Mouse (Mus musculus): ENCODE data around the gene Itgb2. TPM values are rescaled to one million over a fixed set of nuclear protein-coding genes. Genes with fewer than 3 reads are reported as not detected.

Gene Itgb2
- polyA plus RNA-seq, 1 experiment from 2014 or later: 2.1 TPM

DNA sequence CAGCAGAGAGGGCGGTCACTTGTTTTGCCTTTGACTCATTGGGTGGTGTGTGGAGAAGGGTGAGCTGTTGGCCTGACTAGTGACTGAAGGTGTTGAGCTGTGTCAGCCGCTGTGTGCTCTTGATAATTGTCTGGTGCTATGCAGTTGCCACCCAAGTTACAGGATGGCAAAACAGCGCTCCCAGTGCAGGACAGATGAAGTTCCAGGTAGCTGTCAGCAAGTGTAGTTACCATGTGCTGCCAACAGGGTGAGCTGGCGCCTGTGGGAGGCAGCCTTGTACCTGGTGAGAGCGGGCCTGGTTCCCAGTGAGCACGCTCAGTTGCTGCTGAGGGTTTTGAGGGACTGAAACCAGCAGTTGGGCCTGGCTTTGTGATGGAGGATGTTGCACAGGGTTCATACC is 60.8 kb downstream of the Itgb2 start:
- peak; percentile 53 for ATAC-seq (replicated peaks; ENCODE audit: insufficient number of reproducible peaks, insufficient read depth, low FRiP score, low read depth)
- Histone ChIP-seq H3K9ac (no peak overlapping the region), H3K27ac (0 out of 2 replicates have a peak overlapping the region, but pooled peaks have one; percentile 35), H3K4me3 (no peak overlapping the region), H3K9me3 (replicated peaks) (no peaks in the 10 kb centered on the region), H3K4me1 (replicated peaks) (peaks cover 42% of the 10 kb centered on the region), H3K4me2 (no peak overlapping the region), H3K36me3 (peaks cover 49% of the 10 kb centered on the region), H3K27me3 (no peaks in the 10 kb centered on the region)
- 40% methylated on average over 6 of the region's 6 CpGs for WGBS

DNA sequence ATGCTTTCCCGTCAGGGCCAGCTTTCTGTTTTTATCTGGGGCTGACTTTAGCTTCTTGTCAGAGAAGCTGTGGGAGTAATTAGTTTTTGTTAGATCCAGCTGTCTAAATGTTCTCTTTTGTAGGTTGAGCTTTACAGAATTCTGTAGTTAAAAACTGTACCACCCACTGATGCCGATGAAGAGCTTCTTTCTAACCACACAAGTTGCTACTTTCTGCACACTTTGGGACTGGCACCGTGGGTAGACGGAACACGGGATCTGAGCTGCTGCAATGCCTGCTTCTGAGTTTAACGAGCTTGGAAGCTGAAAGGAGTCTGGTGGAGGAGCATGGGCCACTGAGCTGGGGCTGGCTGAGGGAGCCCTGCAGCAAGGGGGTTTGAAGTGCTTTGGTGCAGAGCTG is 61.5 kb downstream of the Itgb2 start:
- no peak for ATAC-seq (replicated peaks; ENCODE audit: insufficient number of reproducible peaks, insufficient read depth, low FRiP score, low read depth)
- Histone ChIP-seq H3K27ac (no peak overlapping the region), H3K4me1 (replicated peaks) (peaks cover 37% of the 10 kb centered on the region)

DNA sequence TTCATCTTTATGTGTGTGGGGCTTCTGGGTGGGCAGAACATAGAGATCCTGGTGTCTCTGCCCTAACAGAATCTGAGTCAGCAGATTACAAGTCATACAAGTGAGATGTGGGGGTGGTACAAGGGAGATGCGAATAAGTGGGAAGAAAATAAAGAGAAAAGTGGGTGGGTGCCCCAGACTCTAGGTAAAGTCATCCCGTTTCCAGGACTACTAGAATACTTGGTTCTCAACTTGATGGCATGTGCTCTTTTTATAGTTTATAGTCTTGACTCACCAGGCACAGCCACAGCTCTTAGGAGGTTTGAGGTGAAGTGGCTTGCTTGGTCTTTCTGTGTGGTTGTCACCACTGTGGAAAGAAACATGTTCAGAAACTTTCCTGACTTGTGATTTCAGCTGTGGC is 66.0 kb downstream of the Itgb2 start:
- no peaks in the 10 kb centered on the region for H3K9me3 ChIP-seq (replicated peaks)
- H3K4me3 ChIP-seq: no peak overlapping the region
- H3K4me2 ChIP-seq: no peak overlapping the region
- H3K27ac ChIP-seq: no peak overlapping the region
- H3K36me3 ChIP-seq: peaks cover 64% of the 10 kb centered on the region
- no peak for ATAC-seq (replicated peaks; ENCODE audit: insufficient number of reproducible peaks, insufficient read depth, low FRiP score, low read depth)
- no peaks in the 10 kb centered on the region for H3K27me3 ChIP-seq
- peaks cover 3% of the 10 kb centered on the region for H3K4me1 ChIP-seq (replicated peaks)
- no peak overlapping the region for H3K9ac ChIP-seq
- WGBS: 81% methylated on average over 2 of the region's 2 CpGs

More for the DNA sequence above, 61.5 kb downstream of the Itgb2 start:
- no peak overlapping the region for H3K9ac ChIP-seq
- H3K4me2 ChIP-seq: no peak overlapping the region
- H3K9me3 ChIP-seq (replicated peaks): no peaks in the 10 kb centered on the region
- peaks cover 51% of the 10 kb centered on the region for H3K36me3 ChIP-seq
- H3K4me3 ChIP-seq: no peak overlapping the region
- 78% methylated on average over 6 of the region's 6 CpGs for WGBS
- H3K27me3 ChIP-seq: no peaks in the 10 kb centered on the region

DNA sequence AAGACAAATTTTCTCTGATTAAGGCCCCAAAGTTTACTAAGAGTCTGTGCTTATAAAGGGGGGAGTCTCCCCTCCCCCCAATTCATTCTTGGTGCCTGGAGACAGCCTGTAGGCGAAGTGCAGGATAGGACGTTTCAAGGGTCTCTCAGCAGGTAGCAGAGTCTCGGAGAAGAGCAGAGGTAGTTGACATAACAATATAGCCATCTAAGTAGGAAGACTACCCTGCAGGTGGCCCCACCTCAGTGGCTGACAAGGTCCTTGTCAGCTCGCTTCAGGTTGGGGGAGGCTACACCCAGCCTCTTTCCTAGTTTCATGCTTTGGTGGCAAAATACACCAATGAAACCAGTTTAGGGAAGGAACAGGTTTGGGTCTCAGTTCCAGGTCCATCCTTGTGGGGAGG is 73.0 kb downstream of the Itgb2 start:
- H3K4me2 ChIP-seq: no peak overlapping the region
- H3K9me3 ChIP-seq (replicated peaks): no peaks in the 10 kb centered on the region
- peaks cover 26% of the 10 kb centered on the region for H3K4me1 ChIP-seq (replicated peaks)
- H3K27me3 ChIP-seq: no peaks in the 10 kb centered on the region
- WGBS: 69% methylated on average over 4 of the region's 4 CpGs
- no peak overlapping the region for H3K27ac ChIP-seq
- ATAC-seq (replicated peaks; ENCODE audit: insufficient number of reproducible peaks, insufficient read depth, low FRiP score, low read depth): no peak
- no peak overlapping the region for H3K9ac ChIP-seq
- H3K4me3 ChIP-seq: no peak overlapping the region
- H3K36me3 ChIP-seq: peaks cover 14% of the 10 kb centered on the region

DNA sequence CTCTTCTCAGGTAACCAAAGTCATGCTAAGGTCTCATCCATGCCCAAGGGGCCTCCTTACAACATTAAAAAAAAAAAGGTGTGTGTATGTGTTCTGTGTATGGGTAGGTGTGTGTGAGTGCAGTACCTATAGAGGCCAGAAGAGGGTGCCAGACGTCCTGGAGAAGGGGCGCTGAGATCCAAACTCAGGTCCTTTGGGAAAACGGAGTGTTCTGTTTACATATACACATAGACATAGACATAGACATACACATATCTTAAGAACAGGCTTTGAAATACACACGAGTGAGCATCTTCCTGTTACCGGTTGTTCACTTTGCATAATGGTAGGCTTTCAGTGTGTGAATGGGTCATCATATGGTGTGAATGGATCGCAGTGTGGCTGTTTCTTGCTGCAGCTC is 74.1 kb downstream of the Itgb2 start:
- Histone ChIP-seq H3K36me3 (peaks cover 3% of the 10 kb centered on the region; the same call in 1 of the 2 replicates), H3K4me2 (no peak overlapping the region), H3K4me1 (replicated peaks) (peaks cover 26% of the 10 kb centered on the region), H3K4me3 (no peak overlapping the region), H3K9ac (no peak overlapping the region), H3K9me3 (replicated peaks) (no peaks in the 10 kb centered on the region), H3K27me3 (no peaks in the 10 kb centered on the region), H3K27ac (no peak overlapping the region)
- ATAC-seq (replicated peaks; ENCODE audit: insufficient number of reproducible peaks, insufficient read depth, low FRiP score, low read depth): no peak
- 88% methylated on average over 6 of the region's 6 CpGs for WGBS

DNA sequence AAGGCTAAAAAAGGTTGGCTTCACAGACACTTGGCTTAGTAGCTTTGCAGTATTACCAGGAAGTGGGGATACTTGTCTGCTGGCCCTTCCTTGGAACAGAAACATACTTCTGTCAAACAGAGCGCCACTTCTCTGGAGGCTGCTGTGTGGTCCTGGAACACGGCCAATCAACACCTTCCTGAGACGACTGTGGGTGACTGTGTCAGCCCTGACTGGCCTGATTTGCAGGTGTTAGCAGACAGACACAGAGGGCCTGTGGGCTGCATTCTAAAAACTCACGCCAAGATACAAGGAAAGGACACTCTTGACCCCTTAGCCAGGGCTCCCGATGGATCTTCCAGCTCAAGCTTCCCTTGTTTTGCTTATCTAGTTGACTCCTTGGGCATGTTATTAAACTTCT is 74.9 kb downstream of the Itgb2 start:
- Histone ChIP-seq H3K4me2 (no peak overlapping the region), H3K27ac (peak overlapping the region; percentile 98), H3K4me1 (replicated peaks) (peaks cover 26% of the 10 kb centered on the region), H3K9ac (no peak overlapping the region), H3K36me3 (peaks cover 7% of the 10 kb centered on the region; the same call in 1 of the 2 replicates), H3K27me3 (no peaks in the 10 kb centered on the region), H3K9me3 (replicated peaks) (no peaks in the 10 kb centered on the region), H3K4me3 (no peak overlapping the region)
- WGBS: 25% methylated on average over 5 of the region's 5 CpGs
- ATAC-seq (replicated peaks; ENCODE audit: insufficient number of reproducible peaks, insufficient read depth, low FRiP score, low read depth): no peak

DNA sequence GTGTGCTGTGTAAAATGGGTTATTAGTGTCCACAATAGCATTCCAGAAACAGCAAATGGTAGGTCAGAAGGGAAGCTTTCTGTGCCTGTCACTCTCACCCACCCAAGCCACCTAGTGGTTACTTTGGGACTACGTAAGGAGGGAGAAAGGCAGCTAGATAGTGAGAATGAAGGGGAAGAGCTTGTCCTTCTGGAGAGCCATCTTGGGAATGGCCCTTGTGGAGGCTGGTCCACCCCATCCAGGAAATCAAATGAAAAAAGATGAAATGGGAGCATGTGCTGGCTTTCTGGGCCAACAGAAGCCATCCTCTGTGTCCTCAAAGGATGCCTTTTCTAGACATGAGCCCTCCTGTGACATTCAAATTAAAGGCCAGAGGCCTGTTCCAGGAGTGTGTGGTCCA is 75.3 kb downstream of the Itgb2 start:
- Histone ChIP-seq H3K4me3 (peak overlapping the region; percentile 72), H3K27ac (peak overlapping the region; percentile 98), H3K4me1 (replicated peaks) (peaks cover 26% of the 10 kb centered on the region), H3K9ac (peak overlapping the region; percentile 84; the same call in 1 of the 2 replicates), H3K27me3 (no peaks in the 10 kb centered on the region), H3K9me3 (replicated peaks) (no peaks in the 10 kb centered on the region), H3K4me2 (peak overlapping the region; percentile 83), H3K36me3 (peaks cover 11% of the 10 kb centered on the region; the same call in 1 of the 2 replicates)
- no peak for ATAC-seq (replicated peaks; ENCODE audit: insufficient number of reproducible peaks, insufficient read depth, low FRiP score, low read depth)
- WGBS: 10% methylated on average over 1 of the region's 1 CpGs

DNA sequence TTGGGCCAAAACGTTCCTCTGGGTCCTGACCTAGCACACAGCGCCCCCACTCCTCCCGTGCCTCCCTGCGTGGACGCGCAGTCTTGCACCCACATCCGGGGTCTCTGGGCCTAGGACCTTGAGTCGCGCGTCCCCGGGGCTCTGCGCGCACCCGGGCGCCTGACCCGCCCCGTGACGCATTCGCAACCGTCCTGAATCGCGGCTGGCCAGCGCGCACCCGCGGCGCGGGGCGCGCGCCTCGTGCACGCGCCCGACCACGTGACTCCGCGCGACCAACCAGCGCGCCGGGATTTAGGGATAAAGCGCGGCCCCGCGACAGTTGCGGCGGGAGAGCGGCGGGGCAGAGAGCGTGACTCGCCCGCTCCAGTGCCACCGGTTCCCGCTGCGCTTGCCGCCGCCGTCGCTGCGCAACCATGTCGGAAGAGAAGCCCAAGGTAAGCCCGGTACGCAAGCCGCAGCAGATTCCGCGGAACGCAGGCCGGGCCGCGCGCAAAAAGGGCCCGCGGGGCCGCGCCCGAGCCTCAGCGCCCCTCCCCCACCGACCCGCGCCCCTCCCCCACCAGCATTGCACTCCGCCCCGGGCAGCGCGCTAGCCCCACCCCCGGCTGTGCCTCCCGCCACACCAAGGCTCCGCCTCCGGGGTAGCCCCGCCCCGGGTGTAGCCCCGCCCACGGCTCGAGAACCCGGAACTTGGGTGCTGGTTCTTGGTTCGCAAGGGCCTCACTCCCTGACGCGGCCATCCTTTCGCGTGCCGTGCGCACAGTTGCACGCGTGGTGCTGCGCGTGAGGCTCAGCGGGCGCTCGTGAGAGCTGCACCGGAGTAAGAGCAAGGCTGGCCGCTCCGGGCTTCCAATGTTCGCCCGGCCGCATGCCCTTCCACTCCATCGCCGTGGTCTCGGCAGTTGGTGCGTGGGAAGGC is 76.1 kb downstream of the Itgb2 start, which contains the start of the genes Sumo3 and Gm49325:
Sumo3 (plus strand) TSS at position 190 of the 919 bp plus-strand sequence.
Gm49325 (plus strand) TSS at position 290 of the 919 bp plus-strand sequence.
- Histone ChIP-seq H3K9me3 (replicated peaks) (no peaks in the 10 kb centered on the region), H3K4me1 (replicated peaks) (peaks cover 30% of the 10 kb centered on the region), H3K4me2 (peak within 1 kb of the TSS; percentile 83), H3K27ac (peak within 1 kb of the TSS; percentile 98), H3K9ac (peak within 1 kb of the TSS; percentile 84), H3K4me3 (peak within 1 kb of the TSS; percentile 72), H3K36me3 (peaks cover 18% of the 10 kb centered on the region; the same call in 1 of the 2 replicates), H3K27me3 (no peaks in the 10 kb centered on the region)
- peak; percentile 88 for ATAC-seq (replicated peaks; ENCODE audit: insufficient number of reproducible peaks, insufficient read depth, low FRiP score, low read depth)
- WGBS: under 1% methylated on average over 104 of the region's 119 CpGs

DNA sequence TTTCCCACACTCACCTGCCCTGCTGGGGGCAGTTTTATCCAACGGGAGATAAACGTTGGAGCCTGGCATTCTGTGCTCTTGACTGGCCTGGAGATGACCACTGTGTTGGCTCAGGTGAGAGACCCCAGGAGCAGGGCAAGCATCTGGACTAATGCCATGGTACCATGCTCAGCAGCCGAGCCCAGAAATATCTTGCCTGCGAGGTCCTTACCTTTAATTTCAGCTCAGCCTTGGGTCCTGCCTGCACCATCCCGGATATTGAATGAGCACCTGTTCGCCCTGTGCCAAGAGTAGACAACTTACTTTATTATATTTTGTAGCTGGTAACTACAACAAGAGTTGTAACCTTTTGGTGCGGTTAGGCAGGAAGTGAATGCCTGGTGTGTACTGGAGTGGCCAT is 76.8 kb downstream of the Itgb2 start:
- H3K4me2 ChIP-seq: peak overlapping the region; percentile 83
- no peaks in the 10 kb centered on the region for H3K27me3 ChIP-seq
- no peak for ATAC-seq (replicated peaks; ENCODE audit: insufficient number of reproducible peaks, insufficient read depth, low FRiP score, low read depth)
- H3K9me3 ChIP-seq (replicated peaks): no peaks in the 10 kb centered on the region
- H3K4me3 ChIP-seq: peak overlapping the region; percentile 72
- H3K36me3 ChIP-seq: peaks cover 23% of the 10 kb centered on the region; the same call in 1 of the 2 replicates
- H3K4me1 ChIP-seq (replicated peaks): peaks cover 30% of the 10 kb centered on the region
- 30% methylated on average over 7 of the region's 7 CpGs for WGBS
- H3K9ac ChIP-seq: peak overlapping the region; percentile 72
- H3K27ac ChIP-seq: peak overlapping the region; percentile 98

DNA sequence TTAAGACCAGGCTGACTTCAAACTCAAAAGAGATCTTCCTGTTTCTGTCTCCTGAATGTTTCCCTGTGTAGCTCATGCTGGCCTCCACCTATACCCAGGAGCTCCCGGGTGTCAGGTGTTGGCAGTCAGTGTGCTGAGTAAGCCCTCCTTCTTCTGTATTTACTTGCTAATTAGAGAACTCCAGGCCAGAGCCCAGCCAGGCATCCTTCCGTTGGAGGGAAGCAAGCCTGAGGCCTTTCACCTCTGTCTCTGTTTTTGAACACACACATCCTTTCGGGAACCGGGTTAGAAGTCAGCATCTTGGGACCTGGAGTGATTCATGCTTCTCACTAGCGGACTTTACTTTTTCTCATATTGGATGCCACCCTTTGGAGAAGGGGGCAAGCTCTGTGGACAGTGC is 77.4 kb downstream of the Itgb2 start:
- no peak for ATAC-seq (replicated peaks; ENCODE audit: insufficient number of reproducible peaks, insufficient read depth, low FRiP score, low read depth)
- Histone ChIP-seq H3K36me3 (peaks cover 27% of the 10 kb centered on the region), H3K27me3 (no peaks in the 10 kb centered on the region), H3K4me2 (peak overlapping the region; percentile 83), H3K27ac (peak overlapping the region; percentile 98; the same call in 1 of the 2 replicates), H3K4me3 (peak overlapping the region; percentile 72), H3K4me1 (replicated peaks) (peaks cover 30% of the 10 kb centered on the region), H3K9ac (no peak overlapping the region), H3K9me3 (replicated peaks) (no peaks in the 10 kb centered on the region)
- 63% methylated on average over 5 of the region's 5 CpGs for WGBS

DNA sequence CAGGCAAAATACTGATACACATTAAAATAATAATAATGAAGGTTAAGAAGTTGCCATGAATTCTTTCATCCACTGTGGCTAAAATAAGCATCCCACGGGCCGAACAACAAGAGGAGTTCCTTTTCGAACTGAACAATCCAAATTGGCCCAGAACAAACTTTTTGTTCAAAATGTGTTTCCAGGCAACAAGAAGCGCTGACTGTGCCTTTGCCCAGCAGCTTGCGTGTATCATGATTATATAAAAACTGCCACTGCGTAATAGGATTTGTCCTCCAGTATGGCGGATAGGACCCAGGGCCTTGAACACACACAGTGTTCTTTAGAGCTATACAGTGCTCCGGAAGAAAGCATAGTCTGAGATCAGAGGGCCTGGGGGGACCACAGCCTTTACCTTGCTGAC is 78.5 kb downstream of the Itgb2 start:
- H3K36me3 ChIP-seq: peaks cover 30% of the 10 kb centered on the region
- no peak overlapping the region for H3K27ac ChIP-seq
- H3K4me1 ChIP-seq (replicated peaks): peaks cover 36% of the 10 kb centered on the region
- no peak overlapping the region for H3K9ac ChIP-seq
- no peak overlapping the region for H3K4me3 ChIP-seq
- no peaks in the 10 kb centered on the region for H3K9me3 ChIP-seq (replicated peaks)
- H3K27me3 ChIP-seq: no peaks in the 10 kb centered on the region
- WGBS: 90% methylated on average over 8 of the region's 8 CpGs
- ATAC-seq (replicated peaks; ENCODE audit: insufficient number of reproducible peaks, insufficient read depth, low FRiP score, low read depth): no peak
- no peak overlapping the region for H3K4me2 ChIP-seq
